Mouse (Mus musculus) MEL-GATA-1-ER (cell line): Measurements from ENCODE around the gene Il17ra.
A peak's percentile ranks its signal among the peaks of the same experiment; 100 is the strongest.

ENCODE experiments used
- DNase-seq: peaks from one replicate; pipeline ENCODE4 v3.0.0-alpha.2; 2012; ENCODE audit warnings: low read depth; ENCODE audit errors: extremely low read depth

Gene Il17ra

GRCm38 (mm10) chr6:120505531-120505930, 42.5 kb downstream of the Il17ra start:
- no peak for DNase-seq

GRCm38 (mm10) chr6:120508645-120509044, 45.6 kb downstream of the Il17ra start:
- no peak for DNase-seq

- no peak for DNase-seq
These were observed 46.9 kb downstream of the Il17ra start for GRCm38 (mm10) chr6:120509975-120510374.

- no peak for DNase-seq
These were observed 47.4 kb downstream of the Il17ra start for GRCm38 (mm10) chr6:120510425-120510824.

GRCm38 (mm10) chr6:120511212-120511611, 48.2 kb downstream of the Il17ra start:
- DNase-seq = no peak

- peak; percentile 84 for DNase-seq
These were observed 53.4 kb downstream of the Il17ra start for GRCm38 (mm10) chr6:120516422-120516821.

- DNase-seq = no peak
These were observed 53.8 kb downstream of the Il17ra start for GRCm38 (mm10) chr6:120516879-120517278.

- DNase-seq = no peak
These were observed 54.3 kb downstream of the Il17ra start for GRCm38 (mm10) chr6:120517311-120517710.

GRCm38 (mm10) chr6:120519647-120520046, 56.6 kb downstream of the Il17ra start:
- DNase-seq = no peak

- DNase-seq = no peak
These were observed 61.7 kb downstream of the Il17ra start for GRCm38 (mm10) chr6:120524796-120525195.

GRCm38 (mm10) chr6:120529123-120529522, 66.1 kb downstream of the Il17ra start:
- no peak for DNase-seq

GRCm38 (mm10) chr6:120531020-120531965, 68.2 kb downstream of the Il17ra start, which contains the start of gene Hdhd5:
Gene Hdhd5 (minus strand): TSS chr6:120531319.
- DNase-seq = peak; percentile 70

GRCm38 (mm10) chr6:120532594-120532993, 69.5 kb downstream of the Il17ra start:
- no peak for DNase-seq

GRCm38 (mm10) chr6:120536337-120536736, 73.3 kb downstream of the Il17ra start:
- DNase-seq = no peak
